Comparison of ENCODE assay signal across 7 mouse cellular contexts in the genomic region with DNA sequence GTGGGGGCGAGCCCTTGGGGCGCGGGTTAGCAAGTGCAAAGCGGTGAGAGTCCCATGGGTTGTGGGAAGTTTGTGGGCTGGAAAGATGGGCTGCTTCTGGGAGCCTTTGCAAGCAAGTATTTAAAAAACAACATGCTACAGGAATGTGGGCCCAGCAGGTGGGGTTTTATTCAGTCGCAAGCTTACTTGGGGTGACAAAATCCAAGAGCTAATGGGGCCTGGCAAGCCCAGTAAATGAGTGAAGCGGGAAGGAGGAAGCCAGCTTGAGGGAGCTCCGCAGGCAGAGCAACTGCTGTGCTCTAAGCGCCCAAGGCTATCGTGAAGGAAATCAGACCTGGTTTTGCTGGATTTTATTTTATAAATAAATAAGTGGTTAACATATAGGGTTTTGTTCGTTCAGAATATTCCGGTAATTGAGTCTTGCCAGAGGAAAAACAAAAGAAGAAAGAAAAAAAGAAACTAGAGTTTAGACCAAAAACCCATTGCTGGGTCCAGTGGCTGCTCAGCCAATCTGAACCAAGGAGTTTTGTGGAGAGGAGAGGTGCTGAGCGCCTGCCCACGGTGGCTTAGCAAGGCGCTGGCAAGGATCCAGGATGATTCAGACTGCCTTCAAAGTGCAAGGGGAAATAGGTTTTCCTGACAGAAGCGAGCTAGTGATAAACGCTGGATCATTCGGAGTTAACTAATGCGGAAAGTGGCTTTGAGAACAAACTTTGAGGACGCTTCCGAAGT. TPM values are rescaled to one million over a fixed set of nuclear protein-coding genes. Genes with fewer than 3 reads are reported as not detected.
DNase-seq lines count a peak whose midpoint lies in the region; ATAC-seq and TF ChIP-seq lines count a peak whose summit lies in the region.

A gene (minus strand): TSS at position 99 of the 732 bp plus-strand sequence.

- H3K27me3 ChIP-seq in Patski, result no peaks in the 10 kb centered on the region
- H3K27me3 ChIP-seq in intestine, embryonic 14.5 days (replicated peaks; ENCODE audit: control insufficient read depth, insufficient read depth, low read length), result no peaks in the 10 kb centered on the region
- no peaks in the 10 kb centered on the region for H3K27me3 ChIP-seq in stomach, embryonic 16.5 days (ENCODE audit: control insufficient read depth, insufficient read depth, low read length)

- peak within 1 kb of the TSS; percentile 72 for H3K4me3 ChIP-seq in intestine, embryonic 14.5 days (ENCODE audit: low read depth, low read length)
- H3K4me3 ChIP-seq in stomach, embryonic 16.5 days (replicated peaks; ENCODE audit: low read length), result peak within 1 kb of the TSS; percentile 77

- DNase-seq in Patski (ENCODE audit: low read depth, low spot score), result peak; percentile 91
- DNase-seq in cerebellum, postnatal 25 days, result peak; percentile 48 to 75
- peak; percentile 71 for DNase-seq in gastrocnemius, postnatal 14 days
- DNase-seq in intestine, embryonic 14.5 days (ENCODE audit: low spot score), result peak; percentile 85
- peak; percentile 45 to 68 for DNase-seq in left cerebral cortex, postnatal 36 days (ENCODE audit: low spot score in 2 of 2)
- peak; percentile 51 for DNase-seq in mesoderm, embryonic 11.5 days (ENCODE audit: low read depth, low spot score)

- in situ Hi-C loops in Patski (cut with MboI; ENCODE audit: low pct_unique_long_range_greater_than_20kb), result loop anchor here (5.0 kb wide), 2 partner anchors 88 to 212 kb away; no protein-coding TSS in a partner anchor

- intact Hi-C loops in gastrocnemius, postnatal 14 days (cut with DNase I; ENCODE audit: low total_unique reads), result no loop called here
- intact Hi-C loops in left cerebral cortex, postnatal 36 days (cut with DNase I), result loop anchor here (5.0 kb wide), 2 partner anchors 82 to 227 kb away; no protein-coding TSS in a partner anchor

- 2% methylated on average over 20 of the region's 20 CpGs for WGBS in intestine, embryonic 14.5 days
- under 1% methylated on average over 20 of the region's 20 CpGs for WGBS in stomach, embryonic 16.5 days

- no peaks in the 10 kb centered on the region for H3K9me3 ChIP-seq in intestine, embryonic 14.5 days (ENCODE audit: control insufficient read depth, low read length)
- no peaks in the 10 kb centered on the region for H3K9me3 ChIP-seq in stomach, embryonic 16.5 days (replicated peaks; ENCODE audit: control insufficient read depth, low read length)

- CTCF ChIA-PET in Patski (lab: Charles Lee), result interaction anchor here (0.9 to 1.3 kb wide), 3 partner anchors 32 to 98 kb away, joined by 3 read pairs; no protein-coding TSS in a partner anchor

- no peaks in the 10 kb centered on the region for H3K36me3 ChIP-seq in intestine, embryonic 14.5 days (ENCODE audit: control insufficient read depth, insufficient read depth, low read length)
- H3K36me3 ChIP-seq in stomach, embryonic 16.5 days (ENCODE audit: control insufficient read depth, insufficient read depth, low read length), result no peaks in the 10 kb centered on the region

- peak within 1 kb of the TSS; percentile 80 for H3K9ac ChIP-seq in intestine, embryonic 14.5 days (ENCODE audit: low read length)
- peak within 1 kb of the TSS; percentile 76 for H3K9ac ChIP-seq in stomach, embryonic 16.5 days (ENCODE audit: low read length)

- H3K4me2 ChIP-seq in intestine, embryonic 14.5 days (ENCODE audit: low read length), result peak within 1 kb of the TSS; percentile 93
- peak within 1 kb of the TSS; percentile 95 for H3K4me2 ChIP-seq in stomach, embryonic 16.5 days (ENCODE audit: low read depth, low read length)

- peak; percentile 82 for ATAC-seq in Patski
- peak; percentile 38 for ATAC-seq in intestine, embryonic 14.5 days (replicated peaks; ENCODE audit: low FRiP score, low TSS enrichment, low read depth)
- ATAC-seq in stomach, embryonic 16.5 days (ENCODE audit: insufficient read depth, low FRiP score), result peak; percentile 62; the same call in 1 of the 2 replicates

- TF ChIP-seq CTCF in Patski (IDR thresholded peaks at IDR 0.05), result no peak

- H3K4me1 ChIP-seq in intestine, embryonic 14.5 days (replicated peaks; ENCODE audit: control insufficient read depth, insufficient read depth, low read length), result no peaks in the 10 kb centered on the region; the same call in 1 of the 2 replicates
- peaks cover 6% of the 10 kb centered on the region; the same call in 1 of the 2 replicates for H3K4me1 ChIP-seq in stomach, embryonic 16.5 days (ENCODE audit: control insufficient read depth, insufficient read depth, low read length)

- H3K27ac ChIP-seq in intestine, embryonic 14.5 days (ENCODE audit: low read depth), result peak within 1 kb of the TSS; percentile 77
- H3K27ac ChIP-seq in stomach, embryonic 16.5 days (ENCODE audit: low read length), result peak within 1 kb of the TSS; percentile 91

- POLR2A ChIA-PET in Patski (lab: Charles Lee), result interaction anchor here (1.1 to 1.5 kb wide), 4 partner anchors 21 to 212 kb away, joined by 3 to 5 read pairs (median 3); no protein-coding TSS in a partner anchor

RNA-seq across cellular contexts. Expression of the gene that starts here (rescaled TPM):
- 29.8 TPM for polyA plus RNA-seq in Patski (2021)
- total RNA-seq in gastrocnemius, postnatal 14 days (2021), result 10 to 100 TPM in 1 of 2 experiments, 1 to 10 TPM in 1; 7.8 to 12.7 TPM
- polyA plus RNA-seq in intestine, embryonic 14.5 days (2014; fragmentation: Nextera tagmentation; extraction: Ambion mirVana), result 12.9 and 16.6 TPM in 2 replicates
- 10 to 100 TPM; 55.4 to 56.9 TPM for total RNA-seq in left cerebral cortex, postnatal 36 days (2021)
- polyA plus RNA-seq in stomach, embryonic 16.5 days (2015; fragmentation: Nextera tagmentation; extraction: Ambion mirVana), result 19.1 and 23.3 TPM in 2 replicates

Comparison
In these comparisons a context has a peak if more than half of its experiments do, and no peak if none do; other contexts are left out.
1. Peak in every context shown above with its lines: DNase-seq, ATAC-seq, H3K4me3 ChIP-seq and H3K27ac ChIP-seq.
2. RNA of the gene that starts here (total RNA-seq): 55.4 to 56.9 TPM in left cerebral cortex, postnatal 36 days; 7.8 to 12.7 TPM in gastrocnemius, postnatal 14 days; every median in the first group is over 4 times any median in the second.